Mouse (Mus musculus): ENCODE measurements around the gene Rnf10. TPM values are rescaled to one million over a fixed set of nuclear protein-coding genes. Genes with fewer than 3 reads are reported as not detected.
"Not testable (repeated sequence)": the region's sequence is repeated elsewhere in the genome, so short reads cannot be mapped to it uniquely, and the experiment has no call there.

The Rnf10 gene
- total and polyA plus RNA-seq, 2 experiments from 2014 or later = 103 to 158 TPM

DNA sequence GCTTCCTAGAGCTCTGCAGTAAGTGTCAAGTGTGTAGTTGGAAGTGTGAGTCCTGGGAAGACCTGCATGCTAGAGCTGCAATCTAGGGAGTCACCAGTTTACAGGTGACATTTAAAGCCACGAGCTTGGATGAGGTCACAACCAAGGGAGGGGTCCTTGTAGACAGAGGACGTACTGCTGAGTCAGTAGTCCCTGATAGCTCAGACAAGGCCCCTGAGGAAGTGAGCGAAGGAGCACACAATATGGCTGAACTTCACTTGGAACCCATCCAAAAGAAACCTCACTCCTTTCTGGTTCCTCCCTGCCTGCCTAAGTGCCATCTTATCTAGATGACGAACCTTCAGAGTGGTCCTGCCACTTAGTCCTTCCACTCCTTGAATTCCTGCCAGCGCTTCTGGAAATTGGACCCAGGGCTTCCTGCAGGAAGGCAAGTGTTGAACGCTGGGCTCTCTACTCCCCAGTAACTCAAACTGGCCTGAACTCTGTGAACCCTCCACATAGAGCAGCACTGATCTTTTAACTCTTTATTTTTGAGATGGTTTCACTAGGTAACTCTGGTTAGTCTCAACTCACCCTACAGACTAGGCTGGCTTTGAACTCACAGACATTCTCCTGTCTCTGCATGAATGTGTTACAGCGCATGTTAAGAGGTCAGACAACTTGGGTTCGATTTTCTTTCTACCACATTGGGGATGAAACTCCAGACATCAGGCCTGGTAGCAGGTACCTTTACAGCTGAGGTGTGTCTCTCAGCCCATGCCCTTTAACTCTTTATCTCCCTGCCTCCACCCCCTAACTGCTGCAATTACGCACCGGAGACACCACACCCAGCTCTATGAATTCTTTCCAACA, 40.3 kb upstream of the Rnf10 start:
- DNase-seq (ENCODE audit: low spot score) = no peak
- no peak overlapping the region for H3K27ac ChIP-seq (ENCODE audit: low read depth, low read length)
- no peak for ATAC-seq (ENCODE audit: low FRiP score)
- H3K4me2 ChIP-seq (ENCODE audit: low read depth, low read length, poor library complexity, severe bottlenecking) = no peak overlapping the region
- no peak overlapping the region for H3K4me3 ChIP-seq (ENCODE audit: low read depth, low read length)
- H3K36me3 ChIP-seq (ENCODE audit: insufficient read depth, low read length) = no peaks in the 10 kb centered on the region
- no peak for TF ChIP-seq CTCF (IDR thresholded peaks at IDR 0.05)
- WGBS = 82% methylated on average over 10 of the region's 10 CpGs
- H3K4me1 ChIP-seq (ENCODE audit: insufficient read depth, low read length) = no peaks in the 10 kb centered on the region
- no peak overlapping the region; the same call in 1 of the 2 replicates for H3K9ac ChIP-seq (replicated peaks; ENCODE audit: low read length, poor library complexity, severe bottlenecking)
- no peaks in the 10 kb centered on the region for H3K9me3 ChIP-seq (ENCODE audit: low read length)
- no peaks in the 10 kb centered on the region for H3K27me3 ChIP-seq (ENCODE audit: insufficient read depth, low read length)

DNA sequence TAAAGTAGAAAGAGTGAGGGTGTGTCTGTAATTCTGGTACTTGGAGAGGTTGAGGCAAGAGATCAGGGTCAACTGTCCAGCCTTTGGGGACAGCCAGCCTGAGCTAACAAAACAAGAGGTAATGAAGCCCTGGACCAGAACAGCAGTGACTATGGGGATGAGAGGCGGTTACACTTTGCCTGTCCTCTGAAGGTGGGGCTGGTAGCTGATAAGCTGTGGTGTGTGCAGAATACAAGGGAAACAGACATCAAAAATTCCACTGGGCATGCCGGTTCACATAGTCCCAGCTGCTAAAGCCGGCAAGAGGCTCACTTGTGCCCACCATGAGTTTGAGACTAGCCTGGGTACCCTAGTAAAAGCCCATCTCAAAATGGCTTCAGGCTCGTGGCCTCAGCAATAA, 39.7 kb upstream of the Rnf10 start:
- Histone ChIP-seq H3K4me1 (ENCODE audit: insufficient read depth, low read length) (no peaks in the 10 kb centered on the region), H3K9me3 (ENCODE audit: low read length) (no peaks in the 10 kb centered on the region), H3K4me3 (ENCODE audit: low read depth, low read length) (no peak overlapping the region), H3K27ac (ENCODE audit: low read depth, low read length) (no peak overlapping the region), H3K9ac (replicated peaks; ENCODE audit: low read length, poor library complexity, severe bottlenecking) (no peak overlapping the region), H3K4me2 (ENCODE audit: low read depth, low read length, poor library complexity, severe bottlenecking) (no peak overlapping the region), H3K36me3 (ENCODE audit: insufficient read depth, low read length) (no peaks in the 10 kb centered on the region), H3K27me3 (ENCODE audit: insufficient read depth, low read length) (no peaks in the 10 kb centered on the region)
- WGBS = 82% methylated on average over 4 of the region's 4 CpGs
- ATAC-seq (ENCODE audit: low FRiP score) (no peak), DNase-seq (ENCODE audit: low spot score) (no peak)
- TF ChIP-seq CTCF (IDR thresholded peaks at IDR 0.05) = no peak

GRCm38 (mm10) chr5:115302190-115302589, 29.5 kb upstream of the Rnf10 start:
- not testable (repeated sequence) for H3K4me3 ChIP-seq (ENCODE audit: low read depth, low read length); H3K9ac ChIP-seq (replicated peaks; ENCODE audit: low read length, poor library complexity, severe bottlenecking); H3K9me3 ChIP-seq (ENCODE audit: low read length); H3K27ac ChIP-seq (ENCODE audit: low read depth, low read length); DNase-seq (ENCODE audit: low spot score); ATAC-seq (ENCODE audit: low FRiP score); H3K27me3 ChIP-seq (ENCODE audit: insufficient read depth, low read length)
- 78% methylated on average over 3 of the region's 7 CpGs for WGBS
- peaks cover 14% of the 10 kb centered on the region for H3K4me1 ChIP-seq (ENCODE audit: insufficient read depth, low read length)
- peaks cover 12% of the 10 kb centered on the region for H3K36me3 ChIP-seq (ENCODE audit: insufficient read depth, low read length)
- peak overlapping the region; percentile 69; the same call in 1 of the 2 replicates for H3K4me2 ChIP-seq (ENCODE audit: low read depth, low read length, poor library complexity, severe bottlenecking)

GRCm38 (mm10) chr5:115301615-115302014, 28.9 kb upstream of the Rnf10 start:
- H3K9me3 ChIP-seq (ENCODE audit: low read length) = no peaks in the 10 kb centered on the region
- peak overlapping the region; percentile 72 for H3K4me3 ChIP-seq (ENCODE audit: low read depth, low read length)
- peaks cover 16% of the 10 kb centered on the region for H3K36me3 ChIP-seq (ENCODE audit: insufficient read depth, low read length)
- DNase-seq (ENCODE audit: low spot score) (no peak), ATAC-seq (ENCODE audit: low FRiP score) (no peak)
- H3K4me2 ChIP-seq (ENCODE audit: low read depth, low read length, poor library complexity, severe bottlenecking) = peak overlapping the region; percentile 69
- H3K9ac ChIP-seq (replicated peaks; ENCODE audit: low read length, poor library complexity, severe bottlenecking) = peak overlapping the region; percentile 51; the same call in 1 of the 2 replicates
- H3K27me3 ChIP-seq (ENCODE audit: insufficient read depth, low read length) = no peaks in the 10 kb centered on the region
- H3K4me1 ChIP-seq (ENCODE audit: insufficient read depth, low read length) = peaks cover 14% of the 10 kb centered on the region
- no peak for TF ChIP-seq CTCF (IDR thresholded peaks at IDR 0.05)
- 22% methylated on average over 13 of the region's 13 CpGs for WGBS
- peak overlapping the region; percentile 19; the same call in 1 of the 2 replicates for H3K27ac ChIP-seq (ENCODE audit: low read depth, low read length)

DNA sequence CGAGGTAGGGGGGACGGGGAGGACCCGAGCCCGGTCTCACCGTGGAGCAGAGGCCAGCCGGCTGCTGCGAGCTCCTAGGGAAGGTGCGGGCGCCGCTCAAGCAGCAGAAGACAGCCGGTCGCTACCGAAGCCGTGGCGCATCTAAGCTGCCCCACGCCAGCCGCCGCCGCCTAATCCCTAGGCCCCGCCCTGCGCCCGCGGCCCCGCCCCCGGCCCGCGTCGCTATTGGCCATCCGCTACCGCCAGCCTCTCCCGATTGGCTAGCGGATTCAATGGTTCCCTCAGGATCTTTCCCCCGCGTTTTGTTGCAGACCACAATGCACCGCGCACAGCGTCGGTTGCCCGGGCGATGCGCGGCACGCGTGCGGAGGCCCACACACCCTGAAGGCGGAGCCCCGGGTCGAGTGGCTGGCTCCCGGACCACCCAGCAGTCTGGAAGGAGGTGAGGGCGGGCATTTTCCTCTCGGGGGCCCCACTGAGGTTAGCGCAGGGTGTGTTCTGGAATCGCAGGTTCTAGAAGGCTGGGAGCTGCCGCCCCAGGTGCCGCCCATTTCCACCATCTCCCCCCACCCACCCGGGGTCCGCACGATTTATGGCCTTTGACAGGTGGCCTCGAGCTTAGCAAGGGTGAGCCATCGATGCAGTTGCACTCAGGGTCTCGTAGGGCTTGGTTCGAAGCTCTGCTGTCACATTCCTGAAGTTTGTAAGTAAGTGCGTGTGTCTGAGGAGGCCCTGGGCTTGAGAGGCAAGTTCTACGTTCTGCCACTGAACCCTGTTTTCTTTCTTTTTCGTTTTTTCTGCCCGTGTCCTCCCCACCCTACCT, 28.3 kb upstream of the Rnf10 start, which contains the start of gene Dynll1:
Gene Dynll1, minus strand, starts transcription at position 208 of the 823 bp plus-strand sequence.
- H3K27me3 ChIP-seq (ENCODE audit: insufficient read depth, low read length) = no peaks in the 10 kb centered on the region
- peak within 1 kb of the TSS; percentile 72 for H3K4me3 ChIP-seq (ENCODE audit: low read depth, low read length)
- peak within 1 kb of the TSS; percentile 69 for H3K4me2 ChIP-seq (ENCODE audit: low read depth, low read length, poor library complexity, severe bottlenecking)
- ATAC-seq (ENCODE audit: low FRiP score) (peak; percentile 98), DNase-seq (ENCODE audit: low spot score) (peak; percentile 99)
- under 1% methylated on average over 59 of the region's 66 CpGs for whole genome bisulfite sequencing
- H3K9me3 ChIP-seq (ENCODE audit: low read length) = no peaks in the 10 kb centered on the region
- peaks cover 14% of the 10 kb centered on the region for H3K4me1 ChIP-seq (ENCODE audit: insufficient read depth, low read length)
- peak within 1 kb of the TSS; percentile 82 for H3K27ac ChIP-seq (ENCODE audit: low read depth, low read length)
- peak within 1 kb of the TSS; percentile 72 for H3K9ac ChIP-seq (replicated peaks; ENCODE audit: low read length, poor library complexity, severe bottlenecking)
- peaks cover 21% of the 10 kb centered on the region for H3K36me3 ChIP-seq (ENCODE audit: insufficient read depth, low read length)
- peak; percentile 45 for TF ChIP-seq CTCF (IDR thresholded peaks at IDR 0.05)

All from midbrain, postnatal 0 days (tissue).